Mouse (Mus musculus): ENCODE results near the gene Trpm5.

Gene Trpm5

DNA sequence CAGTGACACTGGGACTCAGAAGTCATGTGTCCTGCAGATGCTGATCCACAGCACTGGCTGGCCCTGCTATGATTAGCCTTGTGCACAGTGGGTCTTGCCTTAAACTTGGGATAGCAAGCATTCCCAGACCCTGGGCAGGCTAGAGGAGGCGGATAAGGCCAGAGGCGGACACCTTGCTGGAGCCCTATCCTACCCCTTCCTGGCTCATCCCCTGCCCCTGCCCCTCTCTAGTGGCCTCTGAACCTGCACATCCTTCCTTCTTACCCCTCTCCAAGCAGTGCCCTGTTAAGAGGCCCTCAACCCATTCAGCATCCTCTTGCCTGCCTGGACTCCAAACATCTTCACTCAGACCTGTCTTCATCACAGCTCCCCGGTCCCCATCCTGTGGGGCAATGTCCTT, 53.9 kb downstream of the Trpm5 start:
- in situ Hi-C loops (cut with MboI): no loop called here

DNA sequence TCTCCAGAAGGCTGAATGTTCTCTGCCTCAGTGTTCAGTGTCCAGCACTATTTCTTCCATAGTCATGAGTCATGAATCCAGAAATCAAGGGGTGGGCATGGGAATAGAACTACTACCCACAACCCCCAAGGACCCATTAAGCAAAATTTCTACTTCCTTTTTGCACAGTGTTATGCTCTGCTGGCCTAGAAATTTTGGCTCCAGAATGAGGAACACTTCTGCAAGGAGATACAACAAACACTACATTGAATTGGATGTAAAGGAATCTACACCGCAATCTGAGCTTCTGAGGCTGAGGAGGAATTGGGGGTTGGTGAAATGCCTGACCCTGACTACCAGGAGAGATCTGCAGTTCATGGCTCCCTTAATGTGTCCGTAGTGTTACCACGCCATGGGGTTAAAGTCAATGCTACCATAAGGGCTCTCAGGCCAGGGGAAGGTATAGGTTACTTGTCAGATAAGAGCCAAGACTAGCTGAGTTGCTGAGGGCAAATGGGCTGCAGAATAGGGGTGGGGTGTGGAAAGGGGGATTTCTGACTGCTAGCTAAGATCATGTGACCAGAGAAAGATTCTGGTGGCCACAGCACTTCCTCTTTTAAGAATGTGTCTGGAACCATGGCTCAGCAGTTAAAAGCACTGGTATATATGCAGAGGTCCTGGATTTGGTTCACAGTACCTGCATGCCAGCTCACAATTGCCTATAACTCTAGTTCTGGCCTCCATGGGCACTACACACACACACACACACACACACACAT, 56.1 kb downstream of the Trpm5 start:
- in situ Hi-C loops (cut with MboI): no loop called here

DNA sequence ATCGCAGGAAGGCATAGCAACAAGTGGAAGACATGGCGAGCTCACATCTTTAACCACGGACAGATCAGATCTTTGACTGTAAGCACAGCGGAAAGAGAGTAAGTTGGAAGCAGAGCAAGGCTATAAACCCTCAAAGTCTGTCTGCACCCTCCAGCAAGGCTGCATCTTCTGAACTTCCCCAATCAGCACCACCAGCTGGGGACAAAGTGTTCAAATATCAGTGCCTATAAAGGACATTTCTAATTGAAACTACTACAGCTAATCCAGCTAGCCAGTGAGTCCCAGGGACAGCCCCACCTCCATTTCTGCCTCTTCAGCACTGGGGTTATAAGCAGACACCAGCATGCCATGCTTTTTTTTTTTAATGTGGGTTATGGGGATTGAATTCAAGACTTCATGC, 57.1 kb downstream of the Trpm5 start:
- in situ Hi-C loops (cut with MboI): no loop called here

DNA sequence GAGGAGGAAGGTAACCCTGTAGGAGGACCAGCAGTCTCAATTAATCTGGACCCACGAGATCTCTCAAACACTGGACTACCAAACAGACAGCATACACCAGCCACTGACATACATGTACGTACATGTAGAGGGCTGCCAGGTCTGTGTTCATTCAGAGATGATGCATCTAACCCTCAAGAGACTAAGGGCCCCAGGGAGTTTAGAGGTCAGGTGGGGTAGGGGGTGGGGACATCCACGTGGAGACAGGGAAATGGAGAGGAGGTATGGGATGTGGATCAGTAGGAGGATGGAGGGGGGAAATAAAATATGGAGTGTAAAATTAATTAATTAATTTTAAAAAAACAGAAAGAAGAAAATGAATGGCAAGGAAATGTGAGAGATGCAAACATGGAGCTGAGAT, 57.7 kb downstream of the Trpm5 start:
- in situ Hi-C loops (cut with MboI): no loop called here

DNA sequence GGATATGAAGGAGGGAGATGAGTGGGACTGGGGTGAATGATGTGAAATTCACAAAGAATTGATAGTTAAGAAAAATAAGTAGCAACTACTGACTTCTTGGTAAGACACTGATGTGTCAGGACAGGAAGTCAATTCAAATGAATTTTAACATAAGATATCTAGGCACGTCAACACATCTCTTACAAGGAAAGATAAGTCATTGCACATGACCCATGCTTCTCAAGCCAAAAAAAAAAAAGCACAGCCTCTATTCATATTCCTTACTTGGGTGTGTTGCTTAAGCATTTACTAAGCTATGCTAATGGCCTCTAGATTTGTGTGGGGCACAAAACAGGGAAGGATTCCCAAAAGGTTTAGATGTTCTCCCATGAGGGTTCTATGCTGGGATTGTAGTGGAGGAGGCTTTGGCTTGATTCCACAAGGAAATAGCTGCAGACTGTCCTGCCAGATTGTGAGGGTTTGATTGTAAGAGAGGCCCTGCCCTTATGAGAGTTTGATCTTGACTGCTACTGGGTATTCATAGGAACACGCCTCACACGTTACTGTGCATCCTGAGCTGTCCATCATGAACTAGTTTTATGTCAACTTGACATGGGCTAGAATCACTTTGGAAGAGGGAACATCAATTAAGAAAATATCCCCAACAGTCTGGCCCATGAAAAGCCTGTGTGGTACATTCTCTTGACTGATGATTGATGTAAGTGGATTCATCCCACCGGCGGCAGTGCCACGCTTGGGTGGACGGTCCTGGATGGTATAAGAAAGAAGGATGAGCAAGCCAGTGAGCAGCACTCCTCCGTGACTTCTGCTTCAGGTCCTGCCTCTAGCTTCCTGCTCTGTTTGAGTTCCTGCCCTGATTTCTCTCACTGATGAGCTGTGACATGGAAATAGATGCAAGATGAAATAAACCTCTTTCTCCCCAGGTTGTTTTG, 59.7 kb downstream of the Trpm5 start:
- in situ Hi-C loops (cut with MboI): no loop called here

DNA sequence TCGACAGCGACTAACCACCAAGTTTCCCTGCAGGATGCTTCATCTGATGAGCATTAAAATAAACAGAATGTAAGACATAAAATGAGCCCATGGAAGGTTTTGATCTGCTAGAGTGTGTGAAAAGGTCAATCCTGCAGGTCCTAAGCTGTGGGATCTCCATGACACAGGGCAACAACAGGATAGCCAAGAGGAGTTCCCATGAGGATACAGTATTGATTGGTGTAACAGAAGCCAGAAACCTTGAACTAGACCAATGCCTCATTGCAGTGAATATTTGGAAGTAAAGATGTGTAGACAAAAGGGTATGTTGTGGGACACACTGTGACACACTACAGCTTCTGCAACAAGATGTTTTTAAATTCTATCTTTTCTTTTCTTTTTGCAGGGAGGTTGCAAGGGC, 60.3 kb downstream of the Trpm5 start:
- in situ Hi-C loops (cut with MboI): no loop called here

DNA sequence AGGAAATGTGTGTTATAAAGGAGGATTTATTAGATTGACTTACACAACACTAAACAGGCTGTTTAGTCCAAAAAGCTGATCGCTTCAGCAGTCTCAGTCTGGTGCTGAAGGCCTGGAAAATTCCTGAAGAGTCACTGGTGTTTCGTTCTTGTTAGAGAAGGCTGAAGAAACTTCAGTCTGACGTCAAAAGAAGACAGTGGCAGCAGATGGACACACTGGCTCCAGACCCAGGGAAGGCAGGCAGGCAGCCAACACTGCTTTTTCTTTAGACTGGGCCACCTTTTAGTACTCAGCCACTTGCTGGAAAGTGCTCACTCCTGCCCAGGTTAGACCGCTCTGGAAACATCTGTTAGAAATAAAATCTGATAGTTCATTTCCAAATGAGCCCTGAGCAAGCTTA, 60.9 kb downstream of the Trpm5 start:
- in situ Hi-C loops (cut with MboI): no loop called here

DNA sequence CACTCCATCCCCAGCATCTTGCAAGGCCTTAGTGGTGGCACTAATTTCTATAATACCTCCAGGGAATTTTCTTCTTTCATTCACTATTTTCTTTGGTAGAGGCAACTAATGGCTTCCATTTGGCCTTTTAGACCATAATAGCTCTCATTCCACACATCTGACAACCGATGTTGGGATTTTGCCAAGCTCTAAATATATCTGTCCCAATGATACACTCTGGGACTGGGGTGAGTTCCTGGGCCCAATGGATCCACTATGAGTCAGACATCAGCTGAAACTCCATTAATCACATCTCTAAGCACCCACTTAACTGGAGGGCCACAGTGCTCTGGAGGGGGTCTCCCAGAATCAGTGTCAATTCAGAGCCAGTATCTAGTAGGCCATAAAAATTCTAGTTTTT, 62.6 kb downstream of the Trpm5 start:
- in situ Hi-C loops (cut with MboI): no loop called here

DNA sequence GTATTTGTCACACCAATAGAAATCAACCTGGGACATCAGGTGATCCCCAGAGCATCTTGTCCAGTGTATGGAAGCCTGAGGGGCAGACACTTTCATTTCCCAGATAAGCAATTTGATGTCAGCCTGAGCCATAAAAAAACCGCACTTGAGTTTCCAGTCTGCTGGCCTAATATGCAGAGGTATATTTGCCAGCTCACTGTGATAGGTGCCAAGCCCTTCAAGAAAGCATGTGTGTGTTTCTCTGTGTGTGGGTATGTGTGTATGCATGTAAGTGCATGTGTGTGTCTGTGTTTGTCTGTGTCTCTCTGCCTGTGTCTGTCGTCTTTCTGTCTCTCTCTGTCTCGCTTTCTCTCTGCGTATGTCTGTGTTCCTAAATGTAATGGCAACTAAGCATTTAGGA, 67.2 kb downstream of the Trpm5 start:
- in situ Hi-C loops (cut with MboI): no loop called here

DNA sequence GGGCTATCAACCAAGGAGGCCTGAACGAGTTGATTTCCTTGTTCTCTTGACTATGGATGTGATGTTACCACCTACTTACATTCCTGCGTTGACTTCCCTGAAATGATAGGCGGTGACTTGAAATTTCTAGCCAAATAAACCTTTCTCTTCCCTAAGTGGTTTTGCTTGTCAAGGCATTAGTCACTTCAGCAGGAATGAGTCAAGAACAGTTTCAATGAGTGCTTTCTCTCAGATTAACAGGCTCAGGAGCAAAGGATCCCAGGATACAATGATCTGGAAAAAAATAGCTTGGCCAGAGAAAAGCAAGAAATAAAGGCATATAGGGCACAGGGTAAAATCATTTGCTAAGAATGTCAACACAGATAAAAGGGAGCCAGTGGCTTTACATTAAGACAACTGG, 68.9 kb downstream of the Trpm5 start:
- in situ Hi-C loops (cut with MboI): no loop called here

DNA sequence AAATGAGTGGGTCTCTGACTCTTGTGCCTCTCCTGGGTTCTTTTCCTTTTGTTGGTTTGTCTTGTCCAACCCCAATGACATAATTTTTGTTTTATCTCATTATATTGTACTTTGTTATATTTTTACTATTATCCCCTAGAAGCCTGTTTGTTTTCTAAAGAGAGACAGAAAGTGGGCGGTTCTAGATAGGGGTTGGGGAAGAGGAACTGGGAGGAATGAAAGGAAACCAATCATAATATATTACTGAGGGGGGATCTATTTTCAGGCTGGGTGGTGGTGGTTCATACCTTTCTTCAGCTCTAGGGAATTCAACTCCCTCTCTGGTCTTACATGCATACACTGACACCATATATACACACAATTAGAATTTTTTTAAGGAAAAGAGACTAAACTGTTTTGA, 70.1 kb downstream of the Trpm5 start:
- in situ Hi-C loops (cut with MboI): no loop called here

DNA sequence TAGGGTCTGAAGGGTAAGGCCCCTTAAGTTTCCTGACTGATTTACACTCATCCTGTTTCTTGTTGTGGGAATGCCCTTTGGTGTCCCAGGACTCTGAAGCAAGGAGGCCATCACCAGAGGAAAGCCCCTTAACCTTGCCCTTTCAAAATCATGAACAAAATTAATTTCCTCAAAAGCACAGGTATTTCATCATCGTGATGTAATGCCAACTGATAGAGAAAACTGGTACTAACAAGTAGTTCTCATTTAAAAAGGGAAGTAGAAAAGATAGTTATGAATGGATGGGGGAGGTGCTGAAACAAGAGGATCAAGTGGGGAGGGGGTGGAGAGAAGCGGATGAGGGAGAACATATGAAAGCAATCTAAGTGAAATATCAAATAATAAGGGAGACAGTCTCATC, 70.9 kb downstream of the Trpm5 start:
- in situ Hi-C loops (cut with MboI): no loop called here

DNA sequence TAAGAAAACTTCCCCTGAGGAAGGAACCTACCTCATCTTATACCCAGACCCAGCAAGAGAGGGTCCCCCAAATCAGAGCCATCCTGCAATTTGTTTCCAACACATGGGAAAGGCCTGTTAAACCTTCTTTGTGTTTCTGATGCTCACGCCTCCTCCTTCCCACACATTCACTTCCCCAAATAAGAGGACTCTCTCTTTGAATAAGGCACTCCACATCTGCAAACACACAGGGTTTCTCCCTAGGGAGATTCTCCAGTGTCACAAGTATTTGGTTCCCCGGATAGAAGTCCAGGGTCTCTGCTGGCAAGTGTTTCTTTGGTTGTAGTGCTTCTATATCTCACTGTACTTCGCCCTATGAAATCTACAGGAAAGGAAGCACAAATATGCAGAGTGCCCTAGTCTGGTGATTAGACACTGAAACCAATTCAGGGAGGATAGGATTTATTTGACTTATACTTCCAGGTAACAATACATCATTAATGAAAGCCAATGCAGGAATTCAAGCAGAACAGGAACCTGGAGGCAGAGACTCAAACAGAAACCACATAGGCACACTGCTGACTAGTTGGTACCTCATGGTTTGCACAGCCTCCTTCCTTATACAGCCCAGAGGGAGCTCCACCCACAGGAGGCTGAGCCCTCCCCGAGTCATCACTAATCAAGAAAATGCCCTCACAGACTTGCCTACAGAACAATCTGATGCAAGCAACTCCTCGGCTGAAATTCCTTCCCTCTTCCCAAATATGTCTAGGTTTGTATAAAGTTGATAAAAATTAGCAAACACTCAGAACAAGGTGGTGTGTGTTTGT, 72.9 kb downstream of the Trpm5 start:
- in situ Hi-C loops (cut with MboI): no loop called here

DNA sequence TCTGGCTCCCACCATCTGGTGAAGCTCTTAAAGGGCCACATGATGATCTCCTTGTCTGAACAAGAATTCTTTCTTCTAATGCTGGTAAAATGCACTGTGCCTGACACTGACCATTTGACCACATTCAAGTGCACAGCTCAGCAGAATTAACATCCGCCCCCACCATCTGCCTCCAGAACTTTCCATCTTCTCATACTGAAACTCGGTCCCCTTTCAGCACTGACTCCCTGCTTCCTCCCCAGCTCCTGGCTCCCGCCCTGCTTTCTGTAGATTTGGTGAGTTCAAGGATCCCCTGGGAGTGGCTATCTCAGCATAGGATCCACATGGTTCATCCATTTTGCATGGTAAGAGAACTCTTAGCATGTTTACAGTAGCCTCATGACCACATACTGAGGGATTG, 73.7 kb downstream of the Trpm5 start:
- in situ Hi-C loops (cut with MboI): no loop called here

DNA sequence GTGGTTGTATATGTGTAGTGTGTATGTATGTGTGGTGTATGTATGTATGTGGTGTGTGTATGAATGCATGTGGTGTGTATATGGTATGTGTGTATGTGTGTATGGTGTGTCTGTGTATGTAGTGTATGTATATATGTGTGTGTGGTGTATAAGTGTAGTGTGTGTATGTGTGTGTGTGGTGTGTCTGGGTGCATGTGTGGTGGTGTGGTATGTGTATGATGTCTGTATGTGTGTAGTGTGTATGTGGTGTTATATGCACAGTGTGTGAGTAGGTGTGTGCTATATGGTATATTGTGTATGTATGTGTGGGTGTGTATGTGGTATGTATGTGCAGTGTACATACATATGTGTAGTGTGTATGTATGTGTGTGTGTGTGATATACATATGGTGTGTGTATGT, 74.4 kb downstream of the Trpm5 start:
- in situ Hi-C loops (cut with MboI): no loop called here
